Mouse (Mus musculus) layer of hippocampus, adult 9-10 months (tissue): ENCODE data around the gene Nfib.

Source experiments
- DNase-seq: peaks from one replicate; pipeline ENCODE4 v3.0.0; 2022; ENCODE audit warnings: low spot score

Nfib gene

GRCm38 (mm10) chr4:82499238-82499637 lies 206.3 kb downstream of the Nfib start:
- DNase-seq, result no peak

DNA sequence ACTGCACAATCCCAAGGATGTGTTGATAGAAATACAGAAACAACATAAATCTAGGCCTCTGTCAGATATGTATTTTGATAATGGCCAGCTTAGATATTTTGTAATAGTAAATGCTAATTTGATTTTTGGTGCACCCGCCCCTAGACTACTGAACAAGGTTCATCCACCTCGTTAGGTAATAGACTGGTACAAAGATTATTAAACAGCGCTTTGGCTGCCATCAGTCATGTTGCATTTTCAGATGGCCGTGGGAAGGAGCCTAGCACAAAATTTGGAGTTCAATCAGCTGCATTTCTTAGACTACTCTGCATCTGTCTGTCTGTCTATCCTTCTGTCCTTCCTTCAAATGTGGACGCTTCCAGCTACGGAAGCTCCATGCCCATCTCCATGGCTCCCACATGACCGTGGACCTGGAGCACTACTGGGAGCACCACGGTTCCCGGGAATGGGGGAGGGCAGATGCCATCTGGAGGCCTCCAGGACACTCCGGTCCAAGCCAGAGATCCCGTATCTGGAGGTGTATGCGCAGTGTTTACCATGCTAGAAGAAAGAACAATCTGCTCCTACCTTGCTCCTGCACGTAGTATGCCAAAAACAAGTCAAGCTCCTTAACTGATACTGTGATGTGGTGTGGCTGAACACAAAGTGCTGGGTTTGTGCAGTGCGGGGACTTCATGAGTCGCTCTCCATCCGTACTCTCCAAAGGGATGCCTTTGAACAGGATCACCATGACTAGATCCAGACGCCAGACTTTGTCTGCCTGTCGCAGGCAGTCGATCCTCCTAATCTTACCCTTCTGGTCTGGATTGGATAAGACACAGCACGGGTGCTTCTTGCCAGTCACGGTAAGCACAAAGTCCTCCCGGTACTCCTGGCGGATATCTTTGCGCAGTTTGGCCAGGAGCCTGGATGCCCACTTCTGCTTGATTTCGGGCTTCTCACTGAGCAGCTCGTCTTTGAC lies 207.6 kb downstream of the Nfib start:
- DNase-seq, result no peak

- no peak for DNase-seq
Measured at GRCm38 (mm10) chr4:82497141-82497566, 208.4 kb downstream of the Nfib start.

DNA sequence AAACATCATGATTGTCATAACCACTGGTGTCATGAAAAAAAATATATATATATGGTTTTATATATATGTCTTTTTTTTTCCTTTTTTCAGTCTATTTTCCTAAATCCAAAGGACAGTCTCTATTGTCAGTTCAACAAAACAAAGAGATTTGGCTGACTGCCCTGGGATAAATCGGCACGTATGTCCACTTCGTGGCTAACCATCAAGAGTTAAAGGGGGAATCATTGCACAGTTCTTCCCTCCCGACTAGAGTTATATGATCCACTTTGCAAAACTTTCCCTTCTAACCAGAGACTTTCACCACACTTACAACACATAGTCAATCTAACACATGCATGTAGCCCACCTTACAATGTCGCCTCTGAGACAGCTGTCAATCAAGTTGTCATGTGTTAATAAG lies 209.2 kb downstream of the Nfib start:
- no peak for DNase-seq

DNA sequence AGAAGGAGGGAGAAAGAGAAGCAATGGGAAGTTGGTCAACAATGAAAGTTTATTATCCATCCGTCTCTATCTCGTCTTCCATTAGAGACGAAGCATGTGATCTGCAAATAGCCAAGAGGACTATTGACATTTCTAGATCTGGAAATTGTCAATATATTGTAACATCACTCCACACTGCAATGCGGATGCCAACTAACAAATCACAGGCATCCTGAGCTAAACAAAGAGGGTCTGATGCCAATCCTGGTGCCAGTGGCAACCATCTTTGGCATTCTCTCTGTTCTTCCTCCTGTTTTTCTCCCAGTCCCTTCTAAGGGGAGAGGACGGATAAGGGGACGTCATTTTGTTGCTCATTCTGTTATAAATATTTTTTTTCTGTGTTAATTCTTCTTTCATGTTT lies 209.9 kb downstream of the Nfib start:
- no peak for DNase-seq

DNA sequence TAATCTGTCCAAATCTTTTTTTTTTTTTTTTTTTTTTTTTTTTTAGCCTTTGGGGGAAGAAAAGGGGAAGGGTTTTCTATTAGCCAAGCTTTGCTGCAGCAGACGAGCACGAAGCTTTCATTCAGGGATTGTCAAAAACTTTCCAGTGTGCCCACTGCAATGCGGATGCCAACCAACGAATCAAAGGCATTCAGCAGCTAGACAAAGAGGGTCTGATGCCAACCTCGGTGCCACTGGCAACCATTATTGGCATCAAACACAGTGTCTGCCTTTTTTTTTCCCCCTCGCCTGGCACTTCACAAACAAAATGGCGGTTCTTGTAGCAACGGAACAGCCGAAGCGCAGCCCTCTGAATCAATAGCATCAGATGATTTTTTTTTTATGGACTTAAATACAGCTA lies 210.7 kb downstream of the Nfib start:
- DNase-seq, result no peak

DNA sequence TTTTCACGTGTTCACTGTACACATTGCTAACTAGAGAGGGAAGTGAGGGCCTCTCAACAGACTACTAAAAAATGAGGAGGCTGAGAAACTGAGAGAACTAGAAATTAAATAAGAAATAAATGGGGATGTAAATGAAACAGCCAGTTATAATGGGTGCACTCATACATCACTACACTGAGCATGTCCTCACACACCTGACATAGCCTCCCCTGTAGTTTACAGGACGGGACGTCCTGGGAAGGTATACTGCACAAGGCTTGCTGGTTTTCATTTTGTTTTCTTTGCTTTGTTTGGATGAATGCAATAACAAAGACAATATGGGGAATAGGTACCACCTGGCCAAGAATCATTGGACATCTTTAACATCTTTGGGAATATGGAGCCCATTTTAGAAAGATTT lies 211.1 kb downstream of the Nfib start:
- no peak for DNase-seq

DNA sequence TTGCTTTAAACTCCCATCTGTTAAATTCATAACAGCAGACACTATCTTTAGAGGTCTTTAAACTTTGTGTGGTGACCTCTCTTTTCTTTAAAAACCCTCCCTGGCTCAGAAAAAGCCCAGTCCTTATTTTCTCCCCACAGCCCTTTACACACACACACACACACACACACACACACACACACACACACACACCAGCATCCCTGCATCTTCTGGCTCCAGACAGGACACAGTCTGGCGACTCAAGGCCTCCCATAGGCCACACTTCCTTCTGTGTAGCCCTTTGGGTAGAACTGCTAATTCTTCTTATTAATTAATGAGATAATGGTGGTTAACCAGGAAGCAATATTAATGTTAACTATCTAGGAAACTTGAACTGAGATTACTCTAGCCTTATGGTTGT lies 211.7 kb downstream of the Nfib start:
- no peak for DNase-seq

DNA sequence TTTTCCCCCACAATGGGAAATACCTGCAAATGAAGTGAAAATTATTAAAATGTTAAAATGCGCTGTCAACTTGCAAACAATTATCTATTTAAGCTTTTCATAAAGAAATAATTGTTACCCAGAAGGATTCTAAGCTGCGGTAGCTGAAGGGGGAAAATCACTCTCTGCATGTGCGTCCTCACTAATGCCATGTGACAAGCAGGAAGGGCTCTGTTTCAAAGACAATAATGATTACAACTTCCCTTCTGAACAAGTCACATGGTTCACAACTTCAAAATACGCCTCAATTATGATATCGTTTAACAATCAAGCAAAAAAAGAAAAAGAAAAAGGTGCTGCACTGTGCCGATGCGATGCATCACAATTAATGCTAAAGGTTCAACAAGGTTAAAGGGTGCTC lies 212.2 kb downstream of the Nfib start:
- DNase-seq, result no peak

DNA sequence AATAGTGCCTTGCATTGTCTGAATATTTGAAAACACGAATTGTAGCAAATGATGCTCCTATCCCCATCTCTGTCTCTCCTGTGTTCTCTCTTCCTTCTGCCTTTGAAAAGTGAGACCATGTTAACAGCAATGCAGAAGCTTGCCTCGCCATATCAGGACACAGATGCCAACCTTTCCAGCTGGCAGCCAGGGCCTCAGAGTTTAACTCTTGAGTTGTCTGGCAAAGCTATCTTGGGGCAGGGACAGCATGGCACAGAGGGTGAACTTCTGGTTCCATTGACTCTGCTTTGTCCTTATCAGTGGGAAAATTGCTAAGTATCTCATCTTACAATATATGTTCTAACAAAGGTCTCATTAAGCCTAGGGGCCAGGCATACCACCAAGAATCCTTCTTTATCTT lies 212.8 kb downstream of the Nfib start:
- DNase-seq, result no peak

- no peak for DNase-seq
Measured at GRCm38 (mm10) chr4:82489939-82490338, 215.6 kb downstream of the Nfib start.

- no peak for DNase-seq
Measured at GRCm38 (mm10) chr4:82485910-82486309, 219.6 kb downstream of the Nfib start.

DNA sequence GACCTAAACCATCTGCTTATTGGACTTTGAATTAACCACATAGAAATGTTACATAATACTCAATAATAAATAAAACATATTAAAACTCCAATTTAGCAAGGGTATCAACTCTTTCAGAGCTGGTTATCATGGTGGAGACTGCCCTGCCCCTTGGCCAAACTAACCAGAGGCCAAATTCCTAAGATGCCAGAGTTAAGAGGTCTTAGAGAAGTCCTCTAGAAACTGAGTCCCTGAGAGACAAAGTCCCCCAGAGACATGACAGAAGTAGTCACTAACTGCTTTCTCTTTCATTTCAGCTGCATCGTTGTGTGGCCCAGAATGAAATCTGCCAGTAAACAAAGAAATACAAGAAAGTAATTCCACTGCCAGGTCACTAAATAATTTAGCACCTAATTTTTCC lies 221.7 kb downstream of the Nfib start:
- DNase-seq, result no peak

- no peak for DNase-seq
Measured at GRCm38 (mm10) chr4:82483298-82483697, 222.3 kb downstream of the Nfib start.

DNA sequence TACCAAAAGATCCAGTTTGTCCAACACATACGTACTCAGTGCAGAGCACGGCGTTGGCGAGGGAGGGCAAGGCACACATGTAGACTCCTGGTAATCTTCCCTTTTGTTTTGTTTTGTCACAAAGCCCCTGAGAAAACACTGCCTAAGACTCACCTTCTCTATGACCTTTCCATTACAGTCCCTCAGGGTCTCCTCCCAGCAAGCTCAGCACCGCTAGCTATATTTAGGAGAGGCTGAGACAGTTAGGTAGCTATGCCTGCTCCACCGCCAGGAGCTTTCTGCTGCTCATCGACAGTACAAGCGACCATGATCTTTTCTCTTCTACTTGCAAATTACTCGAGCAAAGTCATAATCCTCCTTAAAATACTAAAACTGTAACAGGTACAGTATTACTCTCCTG lies 224.9 kb downstream of the Nfib start:
- no peak for DNase-seq

DNA sequence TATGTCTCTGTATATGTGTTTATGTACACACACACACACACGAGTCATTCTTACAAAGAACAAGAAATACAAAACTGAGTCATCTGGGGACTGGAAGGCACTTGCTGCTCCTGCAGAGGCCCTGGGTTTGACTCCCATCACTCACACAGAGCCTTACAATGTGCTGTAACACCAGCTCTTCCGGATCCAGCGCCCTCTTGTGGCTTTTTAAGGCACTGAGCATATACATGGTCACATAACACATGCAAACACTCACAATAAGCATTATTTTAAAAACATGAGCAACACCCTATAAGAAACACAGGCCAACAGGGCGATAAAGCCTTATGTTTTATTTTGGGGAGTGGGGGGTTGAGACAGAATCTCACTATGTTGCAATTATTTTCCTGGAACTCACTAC lies 226.2 kb downstream of the Nfib start:
- no peak for DNase-seq

DNA sequence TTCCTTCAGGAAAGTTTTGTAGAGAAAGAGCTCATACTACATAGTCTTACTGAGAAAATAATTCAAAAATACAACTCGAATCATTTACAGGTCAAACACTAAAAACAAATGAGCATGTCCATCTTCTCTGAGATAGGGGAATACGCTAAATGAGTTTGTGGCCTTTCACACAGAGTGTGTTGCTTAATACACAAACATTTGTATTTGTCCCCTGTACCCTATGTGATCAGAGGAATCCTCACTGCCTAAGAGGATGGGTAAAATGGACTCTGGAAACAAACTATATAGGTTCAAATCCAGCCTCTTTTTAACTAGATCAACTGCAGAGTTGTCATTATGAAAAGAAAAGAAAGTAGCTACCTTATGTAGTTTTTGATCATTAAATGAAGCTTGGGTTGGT lies 227.8 kb downstream of the Nfib start:
- DNase-seq, result no peak

DNA sequence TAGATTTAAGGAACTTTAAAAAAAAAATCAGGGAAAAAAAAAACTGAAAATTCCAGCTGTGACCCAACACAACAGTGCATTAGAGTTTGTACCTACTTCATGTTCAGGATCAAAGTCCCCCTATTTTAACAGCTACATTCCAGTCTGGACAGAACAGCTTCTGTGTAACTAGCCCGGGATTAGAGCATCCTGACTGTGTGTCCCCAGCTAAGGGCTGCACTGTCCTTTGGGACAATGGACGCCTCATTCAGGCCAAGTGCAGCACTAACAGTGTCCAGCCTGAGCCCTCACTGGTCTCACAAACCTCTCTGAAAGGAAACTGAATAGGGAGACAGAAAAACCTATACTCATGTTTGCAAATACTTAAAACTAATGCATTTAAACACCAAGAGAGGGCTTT lies 229.1 kb downstream of the Nfib start:
- DNase-seq, result no peak

DNA sequence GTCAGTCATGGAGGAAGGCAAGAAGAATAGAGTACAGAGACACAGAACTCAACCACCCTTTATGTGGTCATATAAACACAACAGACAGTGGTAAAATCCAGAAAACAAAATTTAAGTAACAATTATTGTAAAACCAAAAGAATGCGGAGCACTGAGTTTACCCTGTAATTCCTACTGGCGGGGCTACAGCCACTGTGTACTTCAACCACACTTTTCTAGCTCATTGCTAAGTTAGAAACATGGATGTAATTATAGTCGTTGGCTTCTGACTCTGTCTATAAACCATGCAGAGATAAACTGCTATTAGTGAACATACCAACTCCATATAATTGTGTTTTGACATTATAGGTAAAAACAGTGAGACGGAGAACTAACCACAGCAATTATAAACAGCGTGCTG lies 231.2 kb downstream of the Nfib start:
- DNase-seq, result no peak

DNA sequence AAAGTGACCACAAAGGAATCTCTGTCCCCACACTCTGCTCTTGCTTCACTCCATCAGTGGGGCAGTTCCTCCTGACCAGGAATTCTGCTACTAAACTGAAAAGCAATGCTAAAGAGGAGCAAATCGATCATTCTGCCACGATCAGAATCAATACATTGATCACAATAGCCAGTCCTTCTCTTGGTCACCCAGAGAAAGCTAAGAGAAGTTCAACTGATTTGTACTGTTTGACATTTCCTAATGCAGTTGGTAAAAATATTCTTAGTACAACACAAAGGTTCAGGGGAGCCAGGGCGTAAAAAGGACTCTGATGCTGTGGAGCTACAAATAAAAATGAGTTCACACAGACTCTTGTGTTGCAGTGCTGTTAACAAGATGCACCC lies 234.6 kb downstream of the Nfib start:
- no peak for DNase-seq

- DNase-seq, result no peak
Measured at GRCm38 (mm10) chr4:82470212-82470937, 235.2 kb downstream of the Nfib start.

DNA sequence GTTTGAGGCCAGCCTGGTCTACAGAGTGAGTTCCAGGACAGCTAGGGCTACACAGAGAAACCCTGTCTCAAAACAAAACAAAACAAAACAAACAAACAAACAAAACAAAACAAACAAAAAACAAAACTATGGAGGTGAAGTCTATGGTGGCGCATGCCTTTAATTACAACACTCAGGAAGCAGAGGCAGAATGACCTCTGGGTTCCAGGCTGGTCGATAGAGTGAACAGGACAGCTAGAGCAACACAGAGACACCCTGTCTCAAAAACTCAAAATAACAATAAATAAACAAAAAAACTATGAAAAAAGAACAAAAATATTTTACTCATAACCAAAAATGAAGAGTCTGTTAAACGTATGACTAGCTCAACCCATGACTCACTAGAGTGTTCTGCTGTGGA lies 236.6 kb downstream of the Nfib start:
- DNase-seq, result no peak

DNA sequence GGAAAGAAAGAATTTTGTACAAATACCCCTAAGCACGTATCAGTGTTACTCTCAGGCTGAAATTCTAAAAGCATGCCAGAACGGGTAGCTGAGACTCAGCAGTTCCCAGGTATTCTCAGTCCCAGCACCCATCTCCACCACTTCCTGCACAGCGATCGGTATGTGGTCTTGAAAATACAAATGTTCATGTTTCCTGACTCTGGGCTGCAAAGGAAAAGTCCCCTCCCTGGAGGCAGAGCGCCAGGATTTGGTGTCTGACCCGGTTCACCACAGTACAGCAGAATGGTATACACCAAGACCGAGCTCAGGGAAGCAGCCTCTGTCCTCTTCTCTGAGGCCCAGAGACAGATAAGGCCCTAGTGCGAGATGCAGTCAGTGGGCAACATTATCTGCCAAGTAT lies 238.8 kb downstream of the Nfib start:
- no peak for DNase-seq
